Mouse (Mus musculus): ENCODE data around the gene Rwdd2a.
"Not testable (repeated sequence)": the region's sequence is repeated elsewhere in the genome, so short reads cannot be mapped to it uniquely, and the experiment has no call there.

Rwdd2a gene

GRCm38 (mm10) chr9:86592676-86593668, 21.2 kb downstream of the Rwdd2a start:
- peak in 1 of 2 experiments; percentile 15 for DNase-seq (ENCODE audit: low read depth in 2 of 2, low spot score in 2 of 2)

DNA sequence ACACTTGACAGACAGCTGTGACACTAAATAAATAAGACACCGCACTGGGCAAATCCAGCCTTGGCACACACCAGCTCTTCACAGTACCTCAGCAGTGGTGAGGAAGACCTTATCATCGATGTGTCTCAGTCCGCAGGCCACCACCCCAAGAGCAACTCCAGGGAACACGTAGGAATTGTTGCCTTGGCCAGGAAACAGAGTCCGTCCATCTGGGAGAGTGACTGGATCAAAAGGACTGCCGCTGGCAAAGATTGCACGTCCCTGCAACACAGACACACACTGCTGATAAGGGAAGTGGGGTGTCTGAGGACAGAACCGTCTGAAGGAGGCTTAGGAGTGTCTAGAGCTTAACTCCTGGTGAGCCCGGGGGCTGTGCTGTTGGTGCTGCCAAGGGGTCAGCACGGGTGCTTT, 22.6 kb downstream of the Rwdd2a start:
- not testable (repeated sequence) for DNase-seq (ENCODE audit: low read depth in 2 of 2, low spot score in 2 of 2)

- DNase-seq (ENCODE audit: low read depth in 2 of 2, low spot score in 2 of 2): not testable (repeated sequence)
Observed at GRCm38 (mm10) chr9:86596983-86597382, 25.2 kb downstream of the Rwdd2a start.

DNA sequence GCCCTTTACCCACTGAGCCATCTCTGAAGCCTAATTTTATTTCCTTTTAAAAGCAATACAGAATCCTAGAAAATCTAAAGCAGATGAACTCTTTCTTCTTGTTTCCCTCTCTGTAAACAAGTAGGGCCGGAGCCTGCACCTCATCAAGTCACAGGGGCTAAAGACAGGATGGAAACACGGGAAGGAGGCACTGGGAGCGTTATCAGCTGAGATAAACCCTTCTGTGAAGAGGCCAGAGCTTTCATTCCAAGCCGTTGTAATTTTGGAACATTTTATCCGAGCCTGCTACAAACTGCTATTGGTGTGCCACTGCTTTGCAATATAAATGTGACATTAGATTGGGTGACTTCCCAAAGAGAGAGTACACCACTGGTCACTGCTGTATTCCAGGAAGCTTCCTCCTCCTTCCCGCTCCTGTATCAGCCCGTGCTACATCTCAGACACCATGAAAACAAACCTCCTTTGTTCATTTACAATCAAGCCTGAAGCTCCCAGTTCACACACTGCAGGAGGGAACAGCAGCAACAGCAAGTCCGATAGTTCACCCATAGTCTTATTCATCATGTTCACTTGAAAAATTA, 28.0 kb downstream of the Rwdd2a start:
- DNase-seq (ENCODE audit: low read depth in 2 of 2, low spot score in 2 of 2): no peak

DNA sequence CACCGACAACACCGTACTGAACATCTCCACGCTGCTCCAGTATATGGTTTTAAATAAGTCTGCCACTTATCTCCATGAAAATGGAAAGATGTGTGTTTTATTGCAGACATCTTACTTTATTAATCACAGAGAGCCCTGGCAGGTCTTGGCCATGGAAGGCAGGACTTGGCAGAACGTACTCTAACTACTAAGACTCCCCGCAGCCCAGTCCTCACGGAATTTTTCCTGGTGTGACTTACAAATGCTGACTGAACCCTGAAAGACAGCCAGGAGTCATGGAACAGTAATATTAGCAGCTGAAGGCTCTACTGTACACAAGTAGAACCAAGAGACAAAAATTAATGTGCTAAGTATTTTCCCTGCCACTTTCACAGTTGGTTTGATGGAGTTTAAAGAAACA, 34.0 kb downstream of the Rwdd2a start:
- DNase-seq (ENCODE audit: low read depth in 2 of 2, low spot score in 2 of 2): no peak

DNA sequence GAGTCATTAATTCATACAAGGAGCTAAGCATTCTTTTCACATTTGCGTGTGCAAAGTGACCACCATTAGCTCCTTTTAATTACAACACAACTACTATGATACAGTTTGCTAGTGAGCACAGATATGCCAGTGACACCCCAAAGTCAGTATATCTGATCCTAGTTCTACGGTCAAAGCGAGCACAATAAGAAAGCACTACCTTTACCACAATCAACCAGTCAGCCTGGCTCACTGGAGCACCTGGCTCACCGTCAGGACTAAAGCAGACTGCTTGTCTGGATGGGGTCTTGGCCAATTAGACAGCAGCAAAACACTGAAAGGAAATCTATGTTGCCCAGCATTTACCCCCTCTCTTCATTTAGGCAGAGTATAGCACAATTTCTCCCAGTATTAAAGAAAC, 40.3 kb downstream of the Rwdd2a start:
- DNase-seq (ENCODE audit: low read depth in 2 of 2, low spot score in 2 of 2): no peak

GRCm38 (mm10) chr9:86615765-86616164, 44.0 kb downstream of the Rwdd2a start:
- no peak for DNase-seq (ENCODE audit: low read depth in 2 of 2, low spot score in 2 of 2)

GRCm38 (mm10) chr9:86617837-86618492, 46.2 kb downstream of the Rwdd2a start:
- DNase-seq (ENCODE audit: low read depth in 2 of 2, low spot score in 2 of 2): no peak

GRCm38 (mm10) chr9:86619341-86620139, 47.7 kb downstream of the Rwdd2a start:
- DNase-seq (ENCODE audit: low read depth in 2 of 2, low spot score in 2 of 2): no peak

DNA sequence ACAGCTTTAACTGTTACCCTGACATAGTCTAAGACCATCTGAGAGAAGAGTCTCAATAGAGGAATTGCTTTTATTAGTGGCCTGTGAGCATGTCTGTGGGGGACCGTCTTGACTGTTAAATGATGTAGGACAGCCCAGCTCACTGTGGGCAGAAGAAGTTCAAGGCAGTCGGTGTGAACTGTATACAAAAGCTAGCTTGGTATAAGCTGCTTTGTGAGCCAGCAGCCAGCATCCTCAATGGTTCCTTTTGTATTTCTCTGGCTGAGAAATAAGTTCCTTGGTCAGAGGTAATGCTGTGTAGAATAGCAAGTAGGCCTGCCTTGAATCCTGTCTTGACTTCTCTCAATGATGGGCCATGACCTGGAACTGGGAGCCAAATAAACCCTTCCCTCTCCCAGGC, 50.3 kb downstream of the Rwdd2a start:
- DNase-seq (ENCODE audit: low read depth in 2 of 2, low spot score in 2 of 2): no peak

- no peak for DNase-seq (ENCODE audit: low read depth in 2 of 2, low spot score in 2 of 2)
Observed at GRCm38 (mm10) chr9:86624039-86624438, 52.2 kb downstream of the Rwdd2a start.
